In genomic region chr12:90166118-90166517, GRCm38 (mm10) we compare ENCODE assay signal across 23 mouse cellular contexts.
DNase-seq lines count a peak whose midpoint lies in the region; ATAC-seq and TF ChIP-seq lines count a peak whose summit lies in the region.
"Had no signal": no experiment of that assay in that cellular context is flagged by ENCODE, and none has a peak within 500 bp of the region (broad histone marks: within the 10 kb centered on the region; RNA-seq: fewer than 3 reads in every experiment).

No protein-coding gene starts in this region.

- no peaks in the 10 kb centered on the region for H3K9me3 ChIP-seq in forebrain, postnatal 0 days (ENCODE audit: low read length)
- H3K9me3 ChIP-seq: embryonic facial prominence, embryonic 13.5 days; embryonic facial prominence, embryonic 15.5 days; forebrain, embryonic 13.5 days; forebrain, embryonic 15.5 days; G1E had no signal

- peak; percentile 52 for DNase-seq in Muller cell, postnatal 12 days (ENCODE audit: inconsistent ontology term)
- DNase-seq in brain, adult 2 months (ENCODE audit: low read depth, low spot score): peak; percentile 43
- no peak for DNase-seq in forebrain, postnatal 0 days
- no peak for DNase-seq in layer of hippocampus, adult 18-20 months (ENCODE audit: low spot score in 2 of 2)
- no peak for DNase-seq in cerebellum, adult 9-10 months
- DNase-seq: adrenal gland, adult 8-10 months; adrenal gland, postnatal 14 days; adrenal gland, postnatal 36 days; cerebellum, adult 11 months; cerebellum, adult 18-20 months; cerebellum, adult 8-10 months; cerebellum, postnatal 10 days; cerebellum, postnatal 25 days had no signal

- WGBS in forebrain, postnatal 0 days: 90% methylated on average over 2 of the region's 2 CpGs

- no peak overlapping the region for H3K27ac ChIP-seq in forebrain, postnatal 0 days (ENCODE audit: low read depth, low read length)
- H3K27ac ChIP-seq: embryonic facial prominence, embryonic 13.5 days; embryonic facial prominence, embryonic 15.5 days; forebrain, embryonic 13.5 days; forebrain, embryonic 15.5 days had no signal

- H3K4me3 ChIP-seq in myocyte: no peak overlapping the region
- no peak overlapping the region for H3K4me3 ChIP-seq in forebrain, postnatal 0 days (ENCODE audit: low read depth, low read length)
- H3K4me3 ChIP-seq: embryonic facial prominence, embryonic 13.5 days; embryonic facial prominence, embryonic 15.5 days; erythroblast, embryonic 14.5 days; forebrain, embryonic 13.5 days; forebrain, embryonic 15.5 days had no signal

- H3ac ChIP-seq in myocyte (ENCODE audit: control insufficient read depth, insufficient read length): no peak overlapping the region

- H3K9ac ChIP-seq in forebrain, postnatal 0 days: no peak overlapping the region
- H3K9ac ChIP-seq: embryonic facial prominence, embryonic 13.5 days; embryonic facial prominence, embryonic 15.5 days; forebrain, embryonic 13.5 days; forebrain, embryonic 15.5 days had no signal

- H3K27me3 ChIP-seq in myocyte (ENCODE audit: control insufficient read depth, insufficient read depth, insufficient read length): no peaks in the 10 kb centered on the region
- H3K27me3 ChIP-seq in forebrain, postnatal 0 days (ENCODE audit: insufficient read depth, low read length): no peaks in the 10 kb centered on the region
- H3K27me3 ChIP-seq: CH12.LX; embryonic facial prominence, embryonic 13.5 days; embryonic facial prominence, embryonic 15.5 days; forebrain, embryonic 13.5 days; forebrain, embryonic 15.5 days had no signal

- TF ChIP-seq CTCF in forebrain, postnatal 0 days (IDR thresholded peaks at IDR 0.05; ENCODE audit: low read depth): no peak

- ATAC-seq in forebrain, postnatal 0 days: no peak
- ATAC-seq: activated CD4-positive, CD25-positive, alpha-beta regulatory T cell, adult 4 months; CD4-positive, CD25-positive, alpha-beta regulatory T cell, adult 4 months; forebrain, embryonic 13.5 days; forebrain, embryonic 15.5 days had no signal

- H3K79me2 ChIP-seq in myocyte (ENCODE audit: control insufficient read depth, insufficient read depth): no peaks in the 10 kb centered on the region

- H3K4me2 ChIP-seq in myocyte (ENCODE audit: low read depth): no peak overlapping the region
- no peak overlapping the region for H3K4me2 ChIP-seq in forebrain, postnatal 0 days (ENCODE audit: low read depth)
- H3K4me2 ChIP-seq: embryonic facial prominence, embryonic 13.5 days; embryonic facial prominence, embryonic 15.5 days; forebrain, embryonic 13.5 days; forebrain, embryonic 15.5 days had no signal

- H3K36me3 ChIP-seq in myocyte (ENCODE audit: control insufficient read depth, insufficient read depth): no peaks in the 10 kb centered on the region
- H3K36me3 ChIP-seq in forebrain, postnatal 0 days (ENCODE audit: insufficient read depth): no peaks in the 10 kb centered on the region
- H3K36me3 ChIP-seq: embryonic facial prominence, embryonic 13.5 days; embryonic facial prominence, embryonic 15.5 days; forebrain, embryonic 15.5 days; G1E had no signal

- TF ChIP-seq POLR2A in myocyte (IDR thresholded peaks at IDR 0.05; ENCODE audit: insufficient read length, low read depth): no peak

- no peaks in the 10 kb centered on the region for H3K4me1 ChIP-seq in forebrain, postnatal 0 days (ENCODE audit: insufficient read depth)
- H3K4me1 ChIP-seq: embryonic facial prominence, embryonic 13.5 days; embryonic facial prominence, embryonic 15.5 days; forebrain, embryonic 13.5 days; forebrain, embryonic 15.5 days had no signal

TF ChIP-seq in myocyte, 11 proteins besides CTCF, POLR2A, EP300 and RAD21:
- no peak for TF ChIP-seq E2F4 (IDR thresholded peaks at IDR 0.05; ENCODE audit: insufficient read depth)
- TF ChIP-seq CEBPB (IDR thresholded peaks at IDR 0.05; ENCODE audit: insufficient read depth, poor library complexity, severe bottlenecking): peak; percentile 70; the same call in 1 of the 2 replicates

Comparison
In these comparisons a context has a peak if more than half of its experiments do, and no peak if none do; other contexts are left out.
1. DNase-seq: peak in Muller cell, postnatal 12 days (single experiment) and brain, adult 2 months (single experiment); none in forebrain, postnatal 0 days (single experiment), layer of hippocampus, adult 18-20 months (0 of 2) and cerebellum, adult 9-10 months (single experiment).